Mouse (Mus musculus) lung, postnatal 0 days (tissue): ENCODE measurements at regions not wholly inside any gene's neighbourhood (a gene's known extent, or its start where the extent isn't known, plus 50 kb on each side); places are given as distances from the start of the nearest gene placed in this dataset.

ENCODE experiments used
- ATAC-seq: fragments of 200-750 bp; cut with Nextera tagmentation; 2 replicates; pipeline ENCODE4 v1.8.0; 2017; ENCODE audit warnings: moderate library complexity
- DNase-seq: peaks from one replicate; pipeline ENCODE4 v3.0.0-alpha.2; 2016; ENCODE audit warnings: low spot score
- H3K27ac ChIP-seq: fragments of 300-500 bp; sonication (generic); 2 replicates; pipeline ENCODE4 v1.5.1; 2014; ENCODE audit warnings: antibody characterized with exemption, mild to moderate bottlenecking, low read length, mixed read lengths
- H3K27me3 ChIP-seq: fragments of 300-500 bp; sonication (generic); replicated peaks from 2 replicates; pipeline ENCODE4 v1.6.1; 2014; ENCODE audit warnings: low read length, mixed read lengths; ENCODE audit not compliant: insufficient read depth
- H3K36me3 ChIP-seq: fragments of 300-500 bp; sonication (generic); 2 replicates; pipeline ENCODE4 v1.6.1; 2014; ENCODE audit warnings: low read length, mixed read lengths; ENCODE audit not compliant: insufficient read depth
- H3K4me1 ChIP-seq: fragments of 300-500 bp; sonication (generic); 2 replicates; pipeline ENCODE4 v1.6.1; 2014; ENCODE audit warnings: antibody characterized with exemption, low read depth, low read length, mixed read lengths; ENCODE audit not compliant: insufficient read depth
- H3K4me2 ChIP-seq: fragments of 300-500 bp; sonication (generic); replicated peaks from 2 replicates; pipeline ENCODE4 v1.6.1; 2014; ENCODE audit warnings: low read depth, mild to moderate bottlenecking, low read length, moderate library complexity, mixed read lengths
- H3K4me3 ChIP-seq: fragments of 300-500 bp; sonication (generic); 2 replicates; pipeline ENCODE4 v1.5.1; 2014; ENCODE audit warnings: low read depth, low read length
- H3K9ac ChIP-seq: fragments of 300-500 bp; sonication (generic); replicated peaks from 2 replicates; pipeline ENCODE4 v1.6.1; 2014; ENCODE audit warnings: low read depth, mild to moderate bottlenecking
- H3K9me3 ChIP-seq: fragments of 300-500 bp; sonication (generic); 2 replicates; pipeline ENCODE4 v1.6.1; 2016; ENCODE audit warnings: low read length, mixed read lengths
- CTCF ChIP-seq: IDR thresholded peaks from 2 replicates; pipeline ENCODE4 v1.5.1; 2016; ENCODE audit warnings: antibody characterized with exemption, mild to moderate bottlenecking
- EP300 ChIP-seq: IDR thresholded peaks from 2 replicates; pipeline ENCODE4 v1.6.1; 2016; ENCODE audit warnings: antibody characterized with exemption, mild to moderate bottlenecking, control low read depth
- WGBS: fragments of 180-500 bp; shearing (Covaris S2); extraction: QIAGEN DNeasy Blood & Tissue Kit; methylation state at CpG from one replicate; pipeline ENCODE4 v1.1.7; 2014; 5-methylcytosine and 5-hydroxymethylcytosine counted together

- H3K4me1 ChIP-seq, result no peaks in the 10 kb centered on the region
- no peak overlapping the region for H3K9ac ChIP-seq
- H3K4me3 ChIP-seq, result no peak overlapping the region
- H3K27me3 ChIP-seq, result no peaks in the 10 kb centered on the region
- DNase-seq, result peak; percentile 64
- no peak for TF ChIP-seq CTCF
- 31% methylated on average over 4 of the region's 4 CpGs for WGBS
- no peak overlapping the region for H3K27ac ChIP-seq
- ATAC-seq, result peak; percentile 88
- H3K36me3 ChIP-seq, result no peaks in the 10 kb centered on the region
- H3K4me2 ChIP-seq, result no peak overlapping the region
- no peaks in the 10 kb centered on the region for H3K9me3 ChIP-seq
Measured at GRCm38 (mm10) chr10:26679500-26680227, 73.6 kb upstream of the Arhgap18 start.

- ATAC-seq (no peak), DNase-seq (no peak)
- H3K27me3 ChIP-seq, result no peaks in the 10 kb centered on the region
- H3K9me3 ChIP-seq, result no peaks in the 10 kb centered on the region
- H3K4me3 ChIP-seq, result no peak overlapping the region
- peaks cover 3% of the 10 kb centered on the region; the same call in 1 of the 2 replicates for H3K4me1 ChIP-seq
- no peak overlapping the region for H3K4me2 ChIP-seq
- H3K27ac ChIP-seq, result no peak overlapping the region
- no peaks in the 10 kb centered on the region for H3K36me3 ChIP-seq
- no peak overlapping the region for H3K9ac ChIP-seq
- 87% methylated on average over 2 of the region's 2 CpGs for WGBS
- TF ChIP-seq CTCF, result no peak
- TF ChIP-seq EP300, result no peak
Measured at GRCm38 (mm10) chr10:26694761-26695160, 58.5 kb upstream of the Arhgap18 start.

- H3K4me3 ChIP-seq, result peak overlapping the region; percentile 23; the same call in 1 of the 2 replicates
- ATAC-seq, result no peak
Measured at GRCm38 (mm10) chr10:26695212-26695933, 57.8 kb upstream of the Arhgap18 start.

More at GRCm38 (mm10) chr10:26695212-26695933, 57.8 kb upstream of the Arhgap18 start:
- no peaks in the 10 kb centered on the region for H3K36me3 ChIP-seq
- H3K27me3 ChIP-seq, result no peaks in the 10 kb centered on the region
- 3% methylated on average over 25 of the region's 25 CpGs for WGBS
- no peak overlapping the region for H3K27ac ChIP-seq
- TF ChIP-seq CTCF, result no peak
- TF ChIP-seq EP300, result no peak
- peak overlapping the region; percentile 52 for H3K4me2 ChIP-seq
- no peak overlapping the region for H3K9ac ChIP-seq
- no peaks in the 10 kb centered on the region for H3K9me3 ChIP-seq
- peaks cover 3% of the 10 kb centered on the region; the same call in 1 of the 2 replicates for H3K4me1 ChIP-seq
- DNase-seq, result peak; percentile 14
